Mouse (Mus musculus): ENCODE results near the gene Smc2. TPM values are rescaled to one million over a fixed set of nuclear protein-coding genes. Genes with fewer than 3 reads are reported as not detected.
"Not testable (repeated sequence)": the region's sequence is repeated elsewhere in the genome, so short reads cannot be mapped to it uniquely, and the experiment has no call there.

Gene Smc2
- total RNA-seq (2021): 20.2 and 20.3 TPM in 2 replicates
- long read RNA-seq, experiment 1, full-length matches to known transcripts: 3 of 3 reads
- long read RNA-seq, experiment 1, partial matches to known transcripts: 0 of 3 reads
- long read RNA-seq, experiment 1, other reads (novel, unspliced or antisense): 0 of 3 reads
- long read RNA-seq, experiment 2, full-length matches to known transcripts: 3 of 3 reads
- long read RNA-seq, experiment 2, partial matches to known transcripts: 0 of 3 reads
- long read RNA-seq, experiment 2, other reads (novel, unspliced or antisense): 0 of 3 reads

DNA sequence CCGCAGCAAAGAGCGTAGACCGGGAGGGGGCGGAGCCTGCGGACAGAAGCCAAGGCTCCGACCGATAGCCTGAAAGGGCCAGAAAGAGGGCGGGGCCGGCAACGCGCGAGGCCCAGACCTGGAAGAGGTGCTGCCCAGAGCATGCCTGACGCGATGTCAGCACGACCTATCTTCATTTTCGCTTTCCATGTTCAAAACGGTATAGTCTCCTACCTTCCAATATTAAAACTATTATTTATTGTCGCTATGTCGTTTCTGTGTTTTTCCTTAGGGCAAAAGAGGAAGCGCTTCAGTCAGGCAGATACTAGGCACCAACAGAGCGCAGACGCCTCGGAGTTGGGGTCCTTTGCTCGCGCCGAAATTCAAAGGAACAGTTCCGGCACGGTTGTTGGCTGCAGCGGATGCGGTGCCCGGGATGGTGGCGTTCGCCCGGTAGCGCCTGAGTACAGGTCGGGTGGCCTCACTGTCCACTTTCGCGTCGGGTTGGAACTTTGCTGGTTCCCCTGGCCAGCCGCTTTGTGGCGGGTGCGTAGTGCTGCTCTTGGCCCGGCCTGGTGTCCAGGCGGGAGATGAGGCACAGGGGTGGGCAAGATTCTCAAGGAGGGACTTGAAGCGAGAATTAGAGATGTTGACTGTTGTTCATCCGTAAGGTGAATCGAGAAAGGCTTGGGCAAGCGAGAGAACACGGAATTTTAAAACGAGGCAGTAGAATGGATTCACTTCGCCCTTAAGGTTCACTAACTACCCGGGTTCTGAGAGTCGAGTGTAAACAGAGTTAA lies at the start of gene Smc2:
Gene Smc2 (plus strand): TSS at position 358 of the 779 bp plus-strand sequence.
- DNase-seq: peak; percentile 96

DNA sequence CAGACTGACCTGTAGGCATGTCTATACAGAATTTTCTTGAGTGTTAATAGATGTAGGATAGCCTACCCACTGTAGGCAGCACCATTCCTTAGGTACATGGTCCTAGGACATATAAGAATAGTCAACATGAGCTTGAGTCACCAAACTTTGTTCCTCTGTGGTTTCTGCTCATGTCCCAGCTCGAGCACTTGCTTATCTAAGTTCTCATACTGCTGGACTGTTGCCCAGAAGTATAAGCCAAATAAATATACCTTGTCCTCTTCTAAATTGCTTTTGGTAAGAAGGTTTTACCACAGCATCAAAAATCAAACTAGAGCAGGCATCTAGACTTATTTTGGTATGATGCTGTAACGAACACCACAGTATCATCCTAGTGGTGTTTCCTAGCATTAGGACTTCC lies 27.5 kb upstream of the Smc2 start:
- DNase-seq: no peak

DNA sequence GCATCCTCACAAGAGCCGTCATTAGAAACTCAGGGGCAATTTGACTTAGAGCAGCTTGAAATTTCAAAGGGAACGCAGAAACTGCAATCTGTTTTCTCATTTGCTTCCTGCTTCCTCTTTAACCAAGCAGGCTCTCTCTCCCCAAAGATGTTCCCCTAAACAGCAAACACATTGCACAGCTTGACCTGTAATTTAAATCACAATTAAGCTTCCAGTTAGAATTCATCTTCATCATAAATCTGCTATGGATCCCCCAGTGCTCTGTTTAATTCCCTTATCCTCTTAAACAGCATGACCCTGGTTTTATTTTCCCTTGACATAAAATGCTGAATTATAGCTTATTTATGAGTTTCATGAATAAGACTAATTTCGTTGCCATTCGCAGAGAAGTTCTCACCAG lies 15.4 kb upstream of the Smc2 start:
- no peak for DNase-seq

DNA sequence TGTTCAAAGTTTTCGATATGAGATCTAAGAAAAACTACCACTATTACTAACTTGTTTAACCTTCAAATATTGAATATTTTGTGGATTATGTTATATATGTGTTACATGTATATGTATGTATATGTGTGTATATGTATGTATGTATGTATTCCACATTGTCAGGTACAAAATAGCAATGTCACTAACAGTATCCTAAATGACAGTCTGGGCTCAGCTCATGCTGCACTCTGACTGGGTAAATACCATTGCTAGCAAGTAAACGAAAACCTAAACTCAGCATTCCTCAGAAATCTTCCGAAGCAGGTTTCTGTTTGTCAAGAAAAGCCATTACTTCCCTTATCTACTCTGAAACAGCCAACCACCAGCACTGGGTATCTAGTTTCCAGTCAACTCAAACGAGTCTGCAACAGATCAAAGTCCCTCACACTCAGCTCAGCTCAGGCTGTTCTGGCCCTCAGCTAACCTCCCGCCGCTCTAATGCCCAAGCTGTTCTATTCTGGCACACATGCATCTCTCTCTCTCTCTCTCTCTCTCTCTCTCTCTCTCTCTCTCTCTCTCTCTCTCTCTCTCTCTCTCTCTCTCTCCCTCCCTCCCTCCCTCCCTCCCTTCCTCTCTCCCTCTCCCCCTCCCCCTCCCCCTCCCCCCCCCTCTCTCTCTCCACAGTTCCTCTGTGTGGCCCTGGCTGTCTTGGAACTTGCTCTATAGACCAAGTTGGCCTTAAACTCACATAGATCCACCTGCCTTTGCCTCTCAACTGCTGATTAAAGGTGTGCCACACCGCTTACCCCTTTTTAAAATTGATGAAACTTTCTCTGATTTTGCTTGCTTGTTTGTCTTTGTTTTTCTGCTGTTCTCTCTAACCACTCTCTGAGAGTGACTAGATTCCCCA lies 9.5 kb upstream of the Smc2 start:
- peak; percentile 17 for DNase-seq

DNA sequence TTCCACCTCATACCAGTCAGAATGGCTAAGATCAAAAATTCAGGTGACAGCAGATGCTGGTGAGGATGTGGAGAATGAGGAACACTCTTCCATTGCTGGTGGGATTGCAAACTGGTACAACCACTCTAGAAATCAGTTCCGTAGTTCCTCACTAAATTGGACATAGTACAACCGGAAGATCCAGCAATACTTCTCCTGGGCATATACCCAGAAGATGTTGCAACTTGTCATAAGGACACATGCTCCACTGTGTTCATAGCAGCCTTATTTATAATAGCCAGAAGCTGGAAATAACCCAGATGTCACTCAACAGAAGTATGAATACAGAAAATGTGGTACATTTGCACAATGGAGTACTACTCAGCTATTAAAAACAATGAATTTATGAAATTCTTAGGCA lies 3.5 kb upstream of the Smc2 start:
- not testable (repeated sequence) for DNase-seq

DNA sequence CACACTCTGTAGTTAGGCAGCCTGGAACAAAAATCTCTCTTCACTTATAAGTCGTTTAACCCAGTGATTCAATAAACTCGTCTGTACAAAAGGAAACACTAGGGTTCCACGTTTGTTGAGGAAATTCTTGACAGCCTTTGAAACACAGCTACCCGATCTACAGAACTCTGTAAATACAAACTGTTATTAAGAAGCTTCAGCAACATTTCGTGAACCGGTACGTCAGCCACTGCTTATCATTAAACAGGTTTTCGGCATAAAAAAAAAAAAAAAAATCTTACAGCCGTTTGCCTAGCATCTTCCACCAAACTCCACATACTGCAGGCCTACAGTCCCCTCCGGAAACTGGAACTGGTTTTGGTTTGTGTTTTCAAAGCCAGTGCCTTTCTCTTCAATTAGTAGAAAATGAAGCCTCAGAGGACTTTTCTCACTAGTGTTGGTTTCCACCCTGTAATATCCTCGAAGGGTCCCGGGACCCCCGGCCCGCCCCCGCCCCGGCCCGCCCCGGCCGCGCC lies 615 bp upstream of the Smc2 start:
- DNase-seq: no peak

DNA sequence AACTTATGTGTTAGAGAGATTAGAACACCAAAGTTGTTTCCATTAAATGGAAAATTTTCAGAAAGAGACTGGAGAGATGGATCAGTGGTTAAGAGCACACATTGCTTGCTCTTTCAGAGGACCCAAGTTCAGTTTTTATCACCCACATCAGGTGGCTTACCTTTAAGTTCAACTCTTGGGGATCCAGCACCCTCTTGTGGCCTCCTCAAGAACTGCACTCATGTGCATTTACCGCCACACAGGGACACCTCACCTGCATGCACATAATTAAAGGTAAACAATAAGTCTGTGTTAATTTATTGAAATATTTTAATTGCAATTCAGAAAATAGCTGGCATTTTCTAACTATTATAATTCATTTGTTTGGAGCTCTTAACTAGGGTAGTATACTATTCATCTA lies 20.7 kb downstream of the Smc2 start:
- peak; percentile 10 for DNase-seq

DNA sequence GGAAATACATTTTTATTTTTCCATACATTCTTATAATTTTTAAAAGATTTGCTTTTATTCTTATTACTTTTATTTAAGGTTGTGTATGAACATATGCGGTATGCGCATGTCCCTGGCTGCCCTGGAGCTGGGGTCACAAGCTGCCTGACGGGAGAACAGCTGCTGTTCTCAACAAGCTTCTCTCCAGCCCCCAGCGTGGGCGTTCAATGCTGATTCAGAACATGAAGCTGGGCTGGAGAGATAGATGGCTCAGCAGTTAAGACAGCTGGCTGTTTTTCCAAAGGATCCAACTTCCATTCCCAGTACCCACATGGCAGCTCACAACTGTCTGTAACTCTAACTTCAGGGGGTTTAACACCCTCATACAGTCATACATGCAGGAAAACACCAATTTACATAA lies 22.3 kb downstream of the Smc2 start:
- no peak for DNase-seq

DNA sequence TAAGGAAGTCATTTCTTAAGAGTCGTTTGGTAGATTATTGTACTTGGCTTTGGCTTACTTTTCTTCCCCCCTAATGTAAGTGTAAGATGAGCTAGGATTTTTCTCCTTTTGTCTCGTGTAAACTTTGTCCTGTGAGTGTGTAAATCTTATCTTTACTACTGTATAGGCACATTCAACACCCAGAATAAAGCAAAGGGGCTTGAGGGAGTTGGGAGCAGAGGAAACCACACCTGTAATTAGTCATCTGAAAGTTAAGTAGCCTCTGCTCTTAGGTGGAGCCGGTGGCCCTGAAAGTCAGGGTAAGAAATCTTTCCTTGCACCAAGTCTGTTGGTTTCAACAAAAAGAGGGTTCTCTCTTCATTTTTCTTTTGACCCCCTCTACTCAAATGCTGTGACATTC lies 34.4 kb downstream of the Smc2 start:
- DNase-seq: no peak

DNA sequence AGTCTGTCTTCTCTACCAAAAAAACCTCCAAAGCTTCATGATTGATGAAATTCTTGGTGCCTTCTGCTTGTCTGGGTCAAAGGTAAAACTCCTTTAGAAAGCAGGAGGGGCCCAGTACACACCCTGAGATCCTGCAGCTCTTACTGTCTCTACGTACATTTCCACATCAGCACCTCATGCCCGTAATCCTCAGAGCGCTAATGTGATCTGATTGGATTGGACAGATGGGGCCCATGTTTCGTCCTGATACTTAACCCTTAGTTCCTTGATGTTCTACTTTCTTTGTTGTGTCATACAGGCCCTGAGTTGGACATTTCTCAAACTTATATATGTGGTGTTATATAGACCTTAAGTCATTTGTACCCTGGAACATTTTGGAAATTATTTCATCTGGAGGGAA lies 48.4 kb downstream of the Smc2 start:
- no peak for DNase-seq

DNA sequence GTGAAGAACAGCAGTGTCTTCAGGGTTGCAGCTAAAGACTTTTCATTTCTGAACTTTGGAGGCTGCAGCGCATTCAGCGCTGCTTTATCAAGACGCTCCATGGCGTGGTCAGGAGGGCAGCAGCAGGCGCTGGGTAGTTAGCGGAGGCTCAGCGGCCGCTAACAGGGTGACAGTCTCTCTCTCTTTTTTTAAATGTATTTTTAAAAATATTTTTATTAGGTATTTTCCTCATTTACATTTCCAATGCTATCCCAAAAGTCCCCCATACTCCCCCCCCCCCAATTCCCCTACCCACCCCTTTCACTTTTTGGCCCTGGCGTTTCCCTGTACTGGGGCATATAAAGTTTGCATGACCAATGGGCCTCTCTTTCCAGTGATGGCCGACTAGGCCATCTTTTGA lies 58.1 kb downstream of the Smc2 start, which contains the start of gene Vma21-ps:
Gene Vma21-ps (minus strand): TSS at position 101 of the 400 bp plus-strand sequence.
- not testable (repeated sequence) for DNase-seq

DNA sequence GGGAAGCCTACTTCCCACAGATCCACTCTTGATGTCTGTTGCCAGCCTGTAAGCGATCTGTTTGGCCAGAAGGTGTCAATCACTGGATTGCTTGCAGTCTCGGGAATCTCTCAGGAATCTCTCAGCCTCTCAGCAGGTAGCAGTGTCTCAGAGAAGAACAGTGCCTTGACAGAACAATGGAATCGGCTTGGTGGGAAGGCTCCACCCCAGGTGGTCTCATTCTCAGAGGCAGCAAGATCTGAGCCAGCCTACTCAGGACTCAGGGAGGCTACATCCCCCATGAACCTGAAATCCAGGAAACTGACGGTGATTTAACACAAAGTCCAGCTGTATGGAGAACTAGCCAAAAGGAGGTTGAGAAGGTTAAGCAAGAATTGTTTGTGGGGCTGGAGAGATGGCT lies 78.5 kb downstream of the Smc2 start:
- DNase-seq: no peak

DNA sequence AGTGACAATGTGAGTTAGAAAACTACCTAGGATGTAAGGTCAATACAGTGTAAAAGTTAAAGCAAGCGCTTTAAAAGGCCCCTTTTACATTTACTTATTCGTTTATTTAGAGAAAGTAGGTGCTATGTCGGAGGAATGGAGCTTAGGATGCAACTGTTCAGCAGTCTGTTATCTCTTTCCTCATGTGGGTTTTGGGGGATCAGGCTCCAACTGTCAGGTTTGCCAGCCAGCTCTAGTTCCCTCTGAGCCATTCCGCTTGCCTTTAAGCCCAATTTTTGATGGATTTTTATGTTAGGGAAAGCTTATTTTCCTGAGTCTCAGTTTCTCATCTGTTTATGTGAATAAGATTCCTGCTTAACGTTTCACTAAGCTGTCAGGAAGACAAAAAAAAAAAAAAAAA lies 80.3 kb downstream of the Smc2 start:
- DNase-seq: no peak

DNA sequence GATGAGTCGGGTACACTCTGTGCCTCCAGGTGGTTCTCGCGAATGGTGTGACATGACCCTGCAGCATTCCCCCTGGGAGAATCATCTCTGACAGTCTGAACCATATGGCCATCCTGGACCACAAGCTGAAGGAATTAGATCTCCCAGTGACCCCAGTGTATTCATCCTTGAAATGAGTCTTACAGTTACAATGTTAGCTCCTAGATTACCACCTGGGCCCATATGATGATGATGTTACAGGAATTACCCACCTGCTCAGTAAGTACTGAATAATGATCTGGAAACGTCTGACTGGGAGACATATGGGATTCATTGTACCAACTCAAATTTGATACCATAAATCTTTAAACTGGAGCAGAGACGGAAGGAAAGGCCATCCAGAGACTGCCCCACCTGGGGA lies 87.4 kb downstream of the Smc2 start:
- DNase-seq: no peak

DNA sequence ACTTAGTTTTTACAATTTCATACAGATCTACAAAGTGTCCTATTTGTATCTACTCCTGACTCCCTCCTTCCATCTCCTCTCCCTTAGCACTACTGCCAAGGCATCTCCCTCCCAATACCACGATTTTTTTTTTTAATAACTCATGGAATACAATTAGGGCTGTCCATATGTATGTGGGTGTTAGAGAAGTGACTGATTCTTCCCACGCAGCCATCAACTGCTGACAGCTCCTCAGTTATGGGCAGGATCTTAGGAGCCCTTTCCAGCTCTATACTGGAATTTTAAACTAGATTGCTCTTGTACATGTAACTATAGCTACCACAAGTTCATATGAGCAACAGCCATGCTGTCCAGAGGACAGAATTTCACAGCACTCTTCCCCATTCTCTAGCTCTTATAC lies 91.6 kb downstream of the Smc2 start:
- DNase-seq: no peak

Other genes with a start within 250 kb of the Smc2 start
- gene Vma21-ps, start 58.0 kb downstream of the Smc2 start, total RNA-seq (2021): not detected in 2 replicates
- not detected in 2 replicates for gene Toporsl, start 157.0 kb downstream of the Smc2 start, total RNA-seq (2021)

Measured in adrenal gland, postnatal 14 days (tissue).